Mouse (Mus musculus) cerebellum, adult 11-12 months (tissue): ENCODE data around the gene Gm7029.
"Not testable (repeated sequence)": the region's sequence is repeated elsewhere in the genome, so short reads cannot be mapped to it uniquely, and the experiment has no call there.

ENCODE experiments used
- DNase-seq: peaks from one replicate; pipeline ENCODE4 v3.0.0; 2022

The Gm7029 gene

DNA sequence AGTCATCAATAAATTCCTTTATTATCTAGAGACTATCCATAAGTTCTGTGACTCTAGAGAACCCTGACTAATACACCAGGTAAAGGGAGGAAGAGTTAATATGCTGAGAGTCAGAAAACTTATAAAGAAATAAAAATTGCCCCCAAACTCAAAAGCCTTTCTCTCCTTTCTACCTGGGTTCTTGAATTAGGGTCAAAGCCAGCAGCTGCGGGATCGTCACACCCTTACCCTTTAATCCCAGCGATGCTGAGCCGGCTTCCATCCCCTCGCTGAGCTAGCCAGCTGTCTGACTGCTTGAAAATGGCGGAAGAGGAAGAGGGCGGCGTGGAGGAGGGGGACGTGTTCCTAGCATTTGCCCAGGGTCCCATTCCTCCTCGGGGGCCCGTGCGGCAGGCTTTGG lies at the start of gene Gm7029:
Gene Gm7029 (plus strand): TSS at position 301 of the 400 bp plus-strand sequence.
- DNase-seq, result not testable (repeated sequence)

DNA sequence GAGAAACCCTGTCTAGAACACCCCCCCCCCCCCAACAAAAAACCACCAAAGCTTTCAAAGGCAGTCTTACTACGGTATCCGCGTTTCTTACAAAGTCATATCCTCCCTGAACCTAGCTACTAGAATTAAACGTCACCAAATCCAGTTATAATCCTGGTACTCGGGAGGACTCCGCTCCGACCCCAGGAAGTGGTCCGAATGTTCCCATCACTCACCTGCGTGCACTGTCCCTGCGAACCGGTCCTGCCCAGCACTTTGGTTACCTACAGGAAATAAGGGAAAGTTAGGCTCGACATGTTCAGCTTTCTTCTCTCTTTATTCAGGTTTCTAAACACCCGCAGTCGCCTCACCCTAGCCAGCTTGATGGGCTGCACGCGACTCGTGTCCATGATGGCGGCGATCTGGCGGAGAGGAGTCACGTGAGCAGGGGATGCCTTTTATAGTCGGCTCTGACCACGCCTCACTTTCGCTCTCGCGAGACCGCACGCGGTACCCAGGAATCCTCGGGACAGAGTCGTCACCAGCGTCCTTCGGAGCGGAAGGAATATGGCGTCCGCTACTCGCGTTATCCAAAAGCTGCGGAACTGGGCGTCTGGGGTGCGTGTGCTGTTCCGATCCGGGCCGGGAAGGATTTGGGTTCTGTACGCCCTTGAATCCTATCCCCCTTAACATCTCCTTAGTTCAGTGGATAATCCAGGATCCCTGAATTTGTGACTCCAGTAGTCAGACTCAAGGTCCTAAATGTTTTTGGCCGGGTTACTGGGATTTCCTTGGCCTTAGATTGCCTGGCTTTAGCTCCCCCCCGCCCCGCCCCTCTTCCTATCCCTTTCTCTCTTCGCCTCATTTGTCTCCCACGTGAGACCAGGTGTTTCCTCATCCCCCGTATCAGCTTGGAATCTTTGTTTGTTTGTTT lies 49.3 kb upstream of the Gm7029 start, which contains the start of the genes Rps28 and Ndufa7:
Gene Rps28 (minus strand): TSS at position 479 of the 913 bp plus-strand sequence.
Gene Ndufa7 (plus strand): TSS at position 489 of the 913 bp plus-strand sequence.
- DNase-seq, result peak; percentile 96

DNA sequence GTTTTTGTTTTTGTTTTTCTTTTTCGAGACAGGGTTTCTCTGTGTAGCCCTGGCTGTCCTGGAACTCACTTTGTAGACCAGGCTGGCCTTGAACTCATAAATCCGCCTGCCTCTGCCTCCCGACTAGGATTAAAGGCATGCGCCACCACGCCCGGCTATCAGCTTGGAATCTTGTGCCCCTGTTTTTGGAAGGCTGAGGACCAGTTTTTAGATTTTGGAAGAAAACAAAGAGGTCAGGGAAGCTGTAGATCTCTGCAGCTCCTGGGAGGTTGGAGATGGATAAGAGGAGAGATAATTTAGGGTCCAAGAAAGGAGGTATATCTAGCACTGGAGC lies 48.7 kb upstream of the Gm7029 start:
- DNase-seq, result not testable (repeated sequence)

DNA sequence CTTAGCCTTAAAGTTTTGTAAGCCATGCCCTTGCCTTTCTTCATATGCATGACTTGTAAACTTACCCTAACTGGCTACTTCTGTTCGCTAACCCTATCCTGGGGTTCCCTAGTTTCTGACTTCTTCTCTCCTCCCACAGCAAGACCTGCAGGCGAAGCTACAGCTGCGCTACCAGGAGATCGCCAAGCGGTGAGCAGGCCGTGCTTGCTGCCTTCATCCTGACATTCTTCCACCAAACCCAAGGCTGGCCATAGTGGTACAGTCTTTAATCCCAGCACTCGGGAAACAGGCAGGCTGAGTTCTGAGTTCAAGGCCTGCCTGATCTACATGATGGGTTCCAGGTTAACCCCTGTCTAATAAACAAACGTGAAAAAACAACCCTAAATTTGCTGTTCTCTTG lies 48.2 kb upstream of the Gm7029 start:
- DNase-seq, result no peak

DNA sequence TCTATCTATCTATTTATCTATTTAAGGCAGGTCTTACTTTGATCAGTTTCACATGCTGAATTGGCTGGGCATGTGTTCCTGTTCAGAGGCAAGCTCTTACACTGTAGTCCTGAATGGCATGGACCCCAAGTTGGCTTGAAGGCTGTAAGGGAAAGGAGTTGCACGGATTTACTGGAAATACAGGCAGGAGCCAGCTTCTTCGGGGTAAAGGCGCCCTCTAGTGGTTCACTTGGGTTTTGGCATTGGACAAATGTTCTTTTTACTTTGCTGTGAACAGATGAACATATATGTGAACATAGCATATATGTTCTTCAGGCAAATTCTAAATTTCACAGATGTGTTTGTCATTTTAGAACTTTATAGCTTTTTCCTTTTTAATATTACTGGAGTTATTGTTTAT lies 46.8 kb upstream of the Gm7029 start:
- DNase-seq, result peak; percentile 63

DNA sequence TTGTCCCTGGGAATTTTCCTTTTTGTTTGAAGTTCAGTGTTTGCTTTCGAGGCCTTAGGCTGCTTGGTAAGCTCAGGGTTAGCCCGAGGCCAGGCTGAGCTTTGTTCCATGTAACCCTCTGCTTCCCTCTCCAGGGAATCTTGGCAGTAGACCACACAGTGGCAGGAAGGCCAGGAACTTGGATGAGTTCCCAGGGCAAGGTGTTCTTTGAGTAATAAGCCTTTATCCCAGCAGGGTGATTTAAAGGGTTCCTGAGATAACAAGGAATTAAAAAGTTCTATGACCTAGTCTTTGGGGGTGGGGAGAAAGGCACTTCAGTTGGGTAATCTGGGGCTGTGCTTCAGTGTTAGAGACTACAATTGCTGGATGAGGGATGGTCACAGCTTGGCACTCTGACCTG lies 44.7 kb upstream of the Gm7029 start:
- DNase-seq, result peak; percentile 74

DNA sequence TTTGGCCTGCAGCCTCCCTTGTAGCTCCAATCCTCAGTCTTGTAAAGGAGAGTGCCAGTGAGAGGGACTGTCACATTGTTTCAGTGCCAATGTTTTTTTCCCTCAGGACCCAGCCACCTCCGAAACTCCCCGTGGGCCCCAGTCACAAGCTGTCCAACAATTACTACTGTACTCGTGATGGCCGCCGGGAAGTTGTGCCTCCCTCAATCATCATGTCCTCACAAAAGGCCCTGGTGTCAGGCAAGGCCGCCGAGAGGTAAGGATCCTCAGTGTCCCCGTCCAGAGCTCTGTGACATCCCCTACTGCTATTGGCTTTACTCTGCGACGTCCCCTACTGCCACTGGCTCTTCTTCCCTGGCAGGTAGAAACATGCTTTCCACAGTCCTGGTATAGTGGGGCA lies 44.1 kb upstream of the Gm7029 start:
- DNase-seq, result peak; percentile 36

DNA sequence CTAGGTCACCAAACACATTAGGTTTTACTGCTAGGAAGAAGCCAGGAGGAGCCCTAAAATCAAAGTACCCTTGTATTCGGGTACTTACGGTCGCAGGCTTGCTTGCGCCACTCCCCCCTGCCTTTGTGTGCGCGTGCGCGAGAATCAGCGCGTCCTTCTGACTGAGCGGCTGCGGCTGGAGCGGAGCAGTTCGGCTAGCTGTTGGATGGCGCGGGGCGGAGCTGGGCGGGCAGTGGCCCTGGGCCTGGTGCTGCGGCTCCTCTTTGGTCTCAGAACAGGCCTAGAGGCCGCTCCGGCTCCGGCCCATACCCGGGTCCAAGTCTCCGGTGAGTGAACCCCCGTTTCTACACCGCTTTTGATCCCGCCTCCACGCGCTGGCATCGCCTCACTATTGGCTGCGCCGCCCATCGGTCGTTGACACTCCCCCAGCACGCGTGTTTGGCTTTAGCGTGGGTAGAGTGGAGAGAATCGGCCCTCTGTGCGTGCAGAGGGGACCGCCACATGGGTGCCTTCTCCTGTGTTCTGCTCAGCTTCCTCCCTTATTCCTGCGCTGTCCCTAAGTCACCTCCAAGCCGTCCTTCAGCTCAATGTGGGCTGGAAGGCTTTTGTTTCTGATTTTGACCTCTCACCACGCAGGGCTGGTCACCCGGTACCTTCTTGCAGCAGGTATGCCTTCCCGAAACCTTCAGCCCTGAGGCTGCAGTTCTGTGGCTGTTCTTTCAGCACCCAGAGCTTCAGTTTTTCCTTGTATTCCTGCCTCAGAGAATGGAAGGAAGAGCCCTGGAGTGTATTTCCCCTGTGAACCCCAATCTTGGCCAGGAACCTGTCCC lies 30.5 kb upstream of the Gm7029 start, which contains the start of gene Cd320:
Gene Cd320 (plus strand): TSS at position 126 of the 830 bp plus-strand sequence.
- peak; percentile 92 for DNase-seq

DNA sequence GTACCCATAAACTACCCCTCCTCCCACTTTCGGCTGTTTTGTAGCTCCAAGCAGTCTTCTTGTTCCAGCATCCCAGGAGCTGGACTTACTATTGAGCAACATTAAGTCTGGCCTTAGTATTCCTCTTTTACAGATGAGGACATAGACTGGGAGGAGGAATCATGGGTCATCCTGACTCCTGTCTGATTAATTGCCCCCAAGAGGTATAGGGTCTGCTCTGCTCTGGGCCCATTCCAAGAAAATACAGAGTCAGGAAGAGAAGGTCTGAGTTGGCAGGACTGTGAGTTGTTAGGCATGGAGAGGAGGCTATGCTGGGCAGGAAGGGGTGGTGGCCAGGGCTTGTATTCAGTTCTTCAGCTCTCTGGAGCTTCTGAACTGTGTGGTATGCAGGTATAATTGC lies 29.4 kb upstream of the Gm7029 start:
- DNase-seq, result no peak

DNA sequence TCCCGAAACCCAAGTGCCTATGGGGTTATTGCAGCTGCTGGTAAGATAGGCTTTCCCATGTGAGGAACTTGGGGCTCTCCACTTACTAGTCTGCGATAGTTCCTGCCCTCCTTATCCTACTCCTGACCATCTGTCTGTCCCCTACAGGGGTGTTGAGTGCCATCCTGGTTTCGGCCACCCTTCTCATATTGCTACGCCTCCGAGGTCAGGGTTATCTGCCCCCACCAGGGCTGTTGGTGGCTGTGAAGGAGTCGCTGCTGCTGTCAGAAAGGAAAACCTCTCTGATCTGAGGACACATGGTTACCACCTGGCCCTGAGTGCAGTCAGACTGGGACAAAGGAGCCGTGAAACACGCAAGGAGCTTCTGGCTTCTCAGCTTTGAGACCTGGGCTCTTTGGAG lies 25.5 kb upstream of the Gm7029 start:
- no peak for DNase-seq

DNA sequence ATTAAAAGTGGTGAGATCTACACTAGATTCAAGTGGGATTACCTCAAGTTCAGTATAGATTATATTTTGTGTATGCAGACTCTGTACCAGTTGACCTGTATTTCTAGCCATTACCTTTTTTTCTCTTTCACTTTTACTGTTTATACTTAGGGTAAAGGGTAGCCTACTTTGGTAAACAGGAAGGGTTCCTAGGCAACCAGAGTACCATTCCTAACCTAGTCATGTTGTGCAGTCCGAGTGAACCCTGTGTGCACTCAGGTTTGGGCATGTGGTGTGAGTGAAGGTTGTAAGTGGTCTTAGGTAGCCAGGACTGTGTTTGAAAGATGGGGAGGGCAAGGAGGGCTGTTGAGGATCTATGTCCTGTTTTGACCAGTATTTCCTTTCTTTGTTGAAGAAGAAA lies 22.3 kb upstream of the Gm7029 start:
- DNase-seq, result no peak

DNA sequence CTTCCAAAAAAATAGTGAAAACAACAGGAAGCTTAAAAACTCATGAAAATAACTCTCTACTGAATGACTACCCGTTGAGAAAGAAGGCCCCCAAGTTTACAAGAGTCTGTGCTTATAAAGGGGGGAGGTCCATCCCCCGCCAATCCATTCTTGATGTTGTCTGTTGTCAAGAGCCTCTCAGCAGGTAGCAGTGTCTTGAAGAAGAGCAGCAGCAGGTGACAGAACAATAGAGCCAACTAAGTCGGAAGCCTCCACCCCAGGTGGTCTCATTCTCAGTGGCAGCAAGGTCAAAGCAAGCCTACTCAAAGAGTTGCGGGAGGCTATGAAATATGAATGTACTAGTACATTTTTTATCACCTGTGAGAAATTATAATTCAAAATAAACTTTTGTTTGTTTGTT lies 15.8 kb upstream of the Gm7029 start:
- no peak for DNase-seq

DNA sequence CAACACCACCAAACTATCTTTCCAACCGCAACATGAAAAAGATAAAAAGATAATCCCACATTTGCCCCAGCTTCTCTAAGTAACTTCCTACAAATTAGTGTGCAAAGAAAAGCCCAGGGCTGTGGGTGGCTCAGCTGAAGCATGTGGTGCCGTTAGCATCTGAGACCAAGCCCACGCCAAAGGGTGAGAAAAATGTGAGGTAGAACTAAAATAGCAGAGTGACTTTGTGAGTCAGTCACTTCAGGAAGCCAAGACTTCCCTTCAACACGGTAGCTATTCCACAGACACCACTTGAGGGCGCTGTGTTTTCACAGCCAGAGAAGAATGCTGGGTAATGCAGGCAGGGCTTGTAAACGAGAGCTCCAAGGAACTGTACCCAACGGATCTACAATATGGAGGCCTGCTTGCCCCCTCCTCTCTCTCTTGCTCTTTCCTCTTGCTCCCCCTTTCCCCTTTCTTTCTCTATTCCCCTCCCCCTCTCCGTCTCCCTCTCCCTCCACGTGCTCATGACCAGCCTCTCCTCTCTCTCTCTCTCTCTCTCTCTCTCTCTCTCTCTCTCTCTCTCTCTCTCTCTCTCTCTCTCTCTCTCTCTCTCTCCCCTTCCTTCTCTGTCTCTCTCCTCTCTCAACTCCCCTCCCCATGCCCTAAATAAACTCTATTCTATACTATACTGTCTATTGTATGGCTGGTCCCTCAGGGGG lies 8.2 kb upstream of the Gm7029 start:
- DNase-seq, result no peak

DNA sequence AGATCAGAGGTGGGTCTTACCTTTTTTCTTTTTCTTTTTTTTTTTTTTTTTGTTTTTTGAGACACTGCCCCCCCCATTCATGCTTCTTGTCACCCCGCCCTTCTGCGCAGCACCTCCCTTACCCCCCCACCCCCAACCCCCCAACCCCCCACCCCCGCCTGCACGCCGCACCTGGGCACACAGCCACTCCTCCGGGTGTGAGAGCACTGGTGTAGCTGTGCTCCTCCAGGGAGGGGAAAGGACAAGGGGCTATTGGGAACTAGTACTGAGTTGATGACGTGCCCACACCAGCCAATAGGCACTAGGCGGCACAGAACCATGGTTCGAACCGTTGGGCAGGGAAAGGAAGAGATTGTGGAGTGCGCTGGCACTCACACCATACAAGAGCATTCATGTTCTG lies 774 bp downstream of the Gm7029 start:
- peak; percentile 47 for DNase-seq

DNA sequence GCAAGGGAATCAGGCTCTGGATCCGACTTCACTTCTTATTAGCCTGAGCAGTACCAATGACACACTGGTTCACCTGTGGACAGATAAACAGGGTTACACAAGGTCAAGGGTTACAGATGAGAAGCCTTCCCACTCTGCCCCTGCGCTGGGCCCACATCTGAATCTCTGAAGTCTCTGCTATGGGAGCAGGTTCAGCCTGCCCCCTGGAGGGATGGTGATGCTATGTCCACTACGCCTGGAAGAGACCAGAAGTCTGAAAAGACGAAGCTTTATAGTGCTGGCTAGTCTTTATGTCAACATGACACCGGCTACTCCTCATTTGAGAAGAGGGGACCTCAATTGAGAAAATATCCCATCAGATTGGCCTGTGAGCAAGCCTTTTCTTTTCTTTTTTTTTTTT lies 2.2 kb downstream of the Gm7029 start:
- DNase-seq, result not testable (repeated sequence)

DNA sequence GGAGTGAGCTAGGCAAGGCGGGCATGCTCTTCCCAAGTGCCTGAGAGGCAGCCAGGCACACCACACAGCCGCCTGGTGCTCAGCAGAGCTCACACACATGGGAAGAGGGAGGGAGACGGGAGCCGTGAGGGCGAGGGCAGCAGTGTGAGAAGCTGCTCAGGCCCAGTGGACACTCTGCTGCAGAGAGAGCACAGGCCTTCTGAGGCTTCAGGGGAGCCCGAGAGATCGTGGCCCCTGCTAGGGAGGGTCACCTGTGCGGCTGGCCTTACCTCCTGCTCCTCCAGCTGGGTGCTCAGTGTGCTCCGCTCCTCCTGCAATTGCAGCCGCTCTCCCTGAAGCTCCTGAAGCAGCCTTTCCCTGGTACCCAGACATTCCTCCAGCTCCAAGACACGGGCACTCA lies 10.7 kb downstream of the Gm7029 start:
- DNase-seq, result not testable (repeated sequence)

DNA sequence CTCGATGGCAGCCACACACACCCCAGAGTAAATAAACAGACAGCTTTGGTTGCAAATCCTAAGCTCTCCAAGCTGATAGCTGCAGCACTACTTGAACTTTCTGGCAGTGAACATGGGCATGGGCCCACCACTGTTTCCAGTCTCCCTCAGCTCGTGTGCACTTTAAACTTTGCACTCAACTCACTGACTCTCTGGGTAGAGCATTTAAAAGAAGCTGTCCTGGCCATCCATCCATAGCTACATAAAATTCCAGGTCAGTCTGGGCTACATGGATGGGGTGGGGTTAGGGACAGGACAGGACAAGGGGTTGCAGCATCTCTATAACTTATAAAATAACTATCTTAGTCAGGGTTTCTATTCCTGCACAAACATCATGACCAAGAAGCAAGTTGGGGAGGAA lies 14.2 kb downstream of the Gm7029 start:
- not testable (repeated sequence) for DNase-seq

DNA sequence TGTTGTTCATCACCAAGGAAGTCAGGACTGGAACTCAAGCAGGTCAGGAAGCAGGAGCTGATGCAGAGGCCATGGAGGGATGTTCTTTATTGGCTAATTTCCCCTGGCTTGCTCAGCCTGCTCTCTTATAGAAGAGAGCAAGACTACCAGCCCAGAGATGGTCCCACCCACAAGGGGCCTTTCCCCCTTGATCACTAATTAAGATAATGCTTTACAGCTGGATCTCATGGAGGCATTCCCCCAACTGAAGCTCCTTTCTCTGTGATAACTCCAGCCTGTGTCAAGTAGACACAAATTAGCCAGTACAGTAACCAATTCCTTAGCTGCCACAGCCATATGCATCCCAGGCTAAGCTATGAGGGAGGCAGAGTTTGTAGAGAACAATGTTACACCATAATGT lies 14.6 kb downstream of the Gm7029 start:
- not testable (repeated sequence) for DNase-seq

DNA sequence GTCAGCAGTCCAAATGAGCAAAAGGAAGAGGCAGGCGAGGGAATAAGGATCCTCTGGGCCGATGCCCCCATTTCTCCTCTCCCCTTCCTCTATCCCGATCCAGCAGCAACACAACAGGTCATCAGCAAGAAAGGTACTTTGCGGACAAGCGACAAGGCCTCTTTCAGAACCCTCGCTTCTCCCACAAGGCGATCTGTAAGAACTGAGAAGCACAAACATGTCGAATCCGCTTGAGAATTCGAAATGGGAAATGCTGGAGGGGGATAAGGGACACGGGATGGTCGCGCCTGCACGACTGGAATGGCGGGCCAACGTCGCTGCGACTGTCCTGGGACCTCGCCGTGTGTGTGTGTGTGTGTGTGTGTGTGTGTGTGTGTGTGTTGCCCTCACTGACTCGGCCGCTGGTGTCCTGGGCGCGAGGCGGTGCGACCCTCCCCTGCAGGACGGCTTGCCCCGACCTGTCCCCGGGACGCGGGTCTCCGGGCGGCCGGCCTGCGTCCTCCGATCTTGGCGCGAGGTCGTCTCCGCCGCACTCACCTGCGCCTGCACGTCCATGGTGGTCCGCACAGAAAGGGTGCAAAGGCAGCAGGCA lies 16.4 kb downstream of the Gm7029 start:
- DNase-seq, result not testable (repeated sequence)

DNA sequence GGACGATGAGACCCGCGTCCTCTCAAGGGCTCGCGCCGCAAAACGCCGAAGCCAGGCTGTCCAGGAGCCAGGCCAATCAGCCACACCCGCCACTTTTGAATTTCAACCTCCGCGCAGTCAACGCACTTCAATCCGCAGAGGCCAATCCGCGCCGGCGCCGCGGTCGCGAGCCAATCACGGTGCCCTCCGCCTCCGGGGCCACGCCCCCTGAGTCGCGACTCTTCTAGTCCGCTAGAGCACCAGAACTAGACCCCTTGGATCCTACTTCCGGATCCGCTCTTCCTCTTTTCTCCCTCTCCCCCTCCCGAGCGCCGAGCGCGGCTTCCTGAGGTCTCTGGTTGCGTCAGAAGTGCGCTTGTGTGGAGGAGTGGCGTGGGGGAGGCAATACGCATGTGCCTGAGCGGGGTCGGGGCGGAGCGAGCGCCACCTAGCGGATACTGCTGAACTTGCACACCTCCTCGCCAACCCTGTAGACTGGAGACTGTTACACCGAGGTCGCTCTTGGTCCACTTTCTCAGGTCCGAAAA lies 17.0 kb downstream of the Gm7029 start, which contains the start of gene Kifc1:
Gene Kifc1 (minus strand): TSS at position 129 of the 527 bp plus-strand sequence.
- DNase-seq, result peak; percentile 100

DNA sequence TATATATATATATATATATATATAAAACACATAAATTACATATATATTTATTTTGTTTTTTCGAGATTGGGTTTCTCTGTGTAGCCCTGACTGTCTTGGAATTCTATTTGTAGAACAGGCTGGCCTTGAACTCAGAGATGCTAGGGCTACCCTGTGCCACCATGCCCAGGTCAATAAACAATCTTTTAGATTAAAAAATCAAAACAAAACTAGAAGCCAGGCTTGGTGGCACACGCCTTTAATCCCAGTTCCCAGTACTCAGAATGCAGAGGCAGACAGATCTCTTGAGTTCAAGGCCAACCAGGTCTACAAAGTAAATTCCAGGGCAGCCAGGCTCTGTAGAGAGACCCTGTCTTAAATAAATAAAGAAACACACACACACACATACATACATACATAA lies 17.7 kb downstream of the Gm7029 start:
- DNase-seq, result no peak

DNA sequence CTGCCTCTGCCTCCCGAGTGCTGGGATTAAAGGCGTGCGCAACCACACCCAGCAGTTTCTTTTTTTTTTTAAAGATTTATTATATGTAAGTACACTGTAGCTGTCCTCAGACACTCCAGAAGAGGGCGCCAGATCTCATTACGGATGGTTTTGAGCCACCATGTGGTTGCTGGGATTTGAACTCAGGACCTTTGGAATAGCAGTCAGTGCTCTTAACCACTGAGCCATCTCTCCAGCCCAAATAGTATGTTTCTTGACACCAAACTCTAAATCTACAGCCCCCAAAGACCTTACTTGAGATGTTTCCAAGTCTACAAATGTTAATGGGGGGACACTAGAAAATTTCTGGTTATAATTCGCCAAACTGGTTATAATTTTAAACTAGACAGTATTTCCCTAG lies 18.3 kb downstream of the Gm7029 start:
- DNase-seq, result peak; percentile 28
